Mouse (Mus musculus): ENCODE results near the gene 0610040J01Rik. TPM values are rescaled to one million over a fixed set of nuclear protein-coding genes. Genes with fewer than 3 reads are reported as not detected.
A peak's percentile ranks its signal among the peaks of the same experiment; 100 is the strongest.

The 0610040J01Rik gene
- polyA plus RNA-seq, 1 experiment from 2014 or later, result 2.5 TPM

DNA sequence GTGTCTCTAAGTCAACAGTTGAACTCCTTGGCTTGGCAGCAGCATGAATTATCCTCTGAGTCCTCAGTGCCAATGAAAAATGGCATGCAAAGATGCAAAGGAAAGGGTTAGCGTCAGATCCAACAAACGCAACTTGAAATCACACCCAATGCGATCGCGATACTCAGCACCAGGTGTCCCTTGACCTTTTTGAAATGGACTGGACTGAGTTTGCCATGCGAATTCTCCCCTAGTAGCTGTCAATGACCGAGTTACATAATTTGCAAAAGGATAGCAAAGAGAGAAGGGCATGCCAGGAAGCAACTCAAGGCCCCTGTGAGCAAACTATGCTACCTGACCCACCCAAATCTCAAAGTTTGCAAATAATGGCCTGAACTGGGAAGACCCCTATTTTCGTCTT is 34.9 kb downstream of the 0610040J01Rik start:
- Histone ChIP-seq H3K36me3 (replicated peaks; ENCODE audit: control insufficient read depth, insufficient read depth) (no peaks in the 10 kb centered on the region), H3K4me2 (replicated peaks) (no peak overlapping the region), H3K4me3 (replicated peaks; ENCODE audit: low read length) (no peak overlapping the region), H3K27me3 (ENCODE audit: control insufficient read depth, insufficient read depth, low read length) (no peaks in the 10 kb centered on the region), H3K4me1 (replicated peaks; ENCODE audit: control insufficient read depth, insufficient read depth, low read length) (no peaks in the 10 kb centered on the region), H3K9ac (no peak overlapping the region), H3K27ac (no peak overlapping the region), H3K9me3 (ENCODE audit: control insufficient read depth, low read length) (peaks cover 5% of the 10 kb centered on the region; the same call in 1 of the 2 replicates)
- 91% methylated on average over 8 of the region's 8 CpGs for WGBS
- no peak for ATAC-seq (ENCODE audit: low FRiP score)
- no peak for DNase-seq (ENCODE audit: low spot score)

DNA sequence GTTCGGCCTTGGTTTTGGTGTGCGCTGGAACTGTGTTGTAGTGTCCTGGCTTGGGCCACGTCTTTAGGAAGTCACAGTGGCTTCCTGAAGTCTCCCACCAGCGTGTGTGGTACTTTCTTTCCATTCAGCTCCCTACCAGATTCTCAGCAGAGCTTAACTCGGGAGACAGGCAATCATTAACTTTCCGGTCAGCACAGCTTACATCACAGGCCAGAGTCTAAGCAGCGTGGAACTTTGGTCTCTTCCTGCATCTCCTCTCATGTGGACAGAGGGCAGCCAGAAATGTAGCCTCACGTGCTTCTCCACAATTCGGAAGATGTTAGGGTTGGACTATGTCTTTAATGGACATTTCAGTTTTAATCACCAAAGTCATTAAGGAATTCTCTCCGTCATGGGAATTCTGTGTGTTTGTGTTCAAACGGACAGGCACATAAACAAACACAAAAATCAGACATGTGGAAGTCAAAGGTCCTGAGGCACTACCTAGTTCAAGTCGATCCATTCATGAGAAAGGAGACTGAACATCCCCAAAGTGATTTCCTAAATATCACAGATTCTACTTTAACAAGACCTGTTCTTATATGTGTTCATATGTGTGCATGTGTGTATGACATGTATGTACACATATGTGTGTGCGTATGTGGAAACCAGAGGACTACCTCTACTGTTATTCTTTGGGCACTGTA is 35.5 kb downstream of the 0610040J01Rik start:
- H3K4me2 ChIP-seq (replicated peaks), result no peak overlapping the region
- no peak overlapping the region for H3K9ac ChIP-seq
- ATAC-seq (ENCODE audit: low FRiP score) (no peak), DNase-seq (ENCODE audit: low spot score) (no peak)
- no peaks in the 10 kb centered on the region for H3K36me3 ChIP-seq (replicated peaks; ENCODE audit: control insufficient read depth, insufficient read depth)
- H3K4me3 ChIP-seq (replicated peaks; ENCODE audit: low read length), result no peak overlapping the region
- no peaks in the 10 kb centered on the region for H3K27me3 ChIP-seq (ENCODE audit: control insufficient read depth, insufficient read depth, low read length)
- peaks cover 5% of the 10 kb centered on the region; the same call in 1 of the 2 replicates for H3K9me3 ChIP-seq (ENCODE audit: control insufficient read depth, low read length)
- no peak overlapping the region for H3K27ac ChIP-seq
- 88% methylated on average over 13 of the region's 13 CpGs for WGBS
- no peaks in the 10 kb centered on the region for H3K4me1 ChIP-seq (replicated peaks; ENCODE audit: control insufficient read depth, insufficient read depth, low read length)

DNA sequence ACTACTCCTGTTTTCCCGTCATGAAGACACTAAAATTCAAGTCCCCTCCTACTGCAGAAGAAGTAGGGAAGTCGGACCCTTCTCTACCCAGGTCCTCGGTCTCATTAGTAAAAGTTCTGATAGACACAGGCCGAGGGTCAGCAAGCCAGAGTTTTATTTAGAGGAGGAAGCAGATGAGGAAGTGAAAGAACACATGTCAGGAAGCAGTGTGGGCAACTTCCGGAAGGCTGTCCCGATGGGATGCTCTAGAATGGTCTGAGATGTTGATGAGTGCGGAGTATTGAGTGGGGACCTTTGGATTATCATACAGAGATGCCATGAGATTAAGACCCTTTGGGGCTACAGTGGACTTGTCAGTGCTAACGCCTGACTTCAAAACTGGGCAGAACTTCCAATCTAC is 46.7 kb downstream of the 0610040J01Rik start:
- Histone ChIP-seq H3K36me3 (replicated peaks; ENCODE audit: control insufficient read depth, insufficient read depth) (no peaks in the 10 kb centered on the region), H3K9ac (no peak overlapping the region), H3K27me3 (ENCODE audit: control insufficient read depth, insufficient read depth, low read length) (no peaks in the 10 kb centered on the region), H3K4me3 (replicated peaks; ENCODE audit: low read length) (no peak overlapping the region), H3K4me2 (replicated peaks) (no peak overlapping the region), H3K9me3 (ENCODE audit: control insufficient read depth, low read length) (no peaks in the 10 kb centered on the region), H3K4me1 (replicated peaks; ENCODE audit: control insufficient read depth, insufficient read depth, low read length) (no peaks in the 10 kb centered on the region), H3K27ac (no peak overlapping the region)
- ATAC-seq (ENCODE audit: low FRiP score) (no peak), DNase-seq (ENCODE audit: low spot score) (no peak)
- 92% methylated on average over 8 of the region's 8 CpGs for WGBS

DNA sequence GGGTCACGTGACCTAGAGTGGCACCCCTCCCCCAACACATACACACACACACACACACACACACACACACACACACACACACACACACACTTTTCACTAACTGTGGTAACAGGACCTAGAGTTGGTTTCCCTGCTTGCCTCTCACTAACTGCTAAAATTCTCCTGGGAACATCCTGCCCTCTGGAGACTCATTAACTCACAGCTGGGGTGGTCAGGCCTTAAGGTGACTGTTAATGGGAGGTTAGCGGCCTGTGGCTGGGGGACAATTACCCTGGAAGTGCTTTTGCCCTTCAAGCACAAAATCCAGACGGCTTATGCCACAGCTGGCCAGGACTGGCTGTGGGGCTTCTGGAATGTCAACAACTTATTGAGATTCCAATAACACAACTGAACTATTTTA is 55.3 kb downstream of the 0610040J01Rik start:
- H3K27ac ChIP-seq, result no peak overlapping the region
- ATAC-seq (ENCODE audit: low FRiP score) (no peak), DNase-seq (ENCODE audit: low spot score) (no peak)
- H3K4me3 ChIP-seq (replicated peaks; ENCODE audit: low read length), result no peak overlapping the region
- WGBS, result 34% methylated on average over 3 of the region's 3 CpGs
- no peaks in the 10 kb centered on the region for H3K36me3 ChIP-seq (replicated peaks; ENCODE audit: control insufficient read depth, insufficient read depth)
- H3K9ac ChIP-seq, result no peak overlapping the region
- peaks cover 8% of the 10 kb centered on the region; the same call in 1 of the 2 replicates for H3K4me1 ChIP-seq (replicated peaks; ENCODE audit: control insufficient read depth, insufficient read depth, low read length)
- H3K4me2 ChIP-seq (replicated peaks), result no peak overlapping the region
- no peaks in the 10 kb centered on the region for H3K27me3 ChIP-seq (ENCODE audit: control insufficient read depth, insufficient read depth, low read length)
- H3K9me3 ChIP-seq (ENCODE audit: control insufficient read depth, low read length), result no peaks in the 10 kb centered on the region

DNA sequence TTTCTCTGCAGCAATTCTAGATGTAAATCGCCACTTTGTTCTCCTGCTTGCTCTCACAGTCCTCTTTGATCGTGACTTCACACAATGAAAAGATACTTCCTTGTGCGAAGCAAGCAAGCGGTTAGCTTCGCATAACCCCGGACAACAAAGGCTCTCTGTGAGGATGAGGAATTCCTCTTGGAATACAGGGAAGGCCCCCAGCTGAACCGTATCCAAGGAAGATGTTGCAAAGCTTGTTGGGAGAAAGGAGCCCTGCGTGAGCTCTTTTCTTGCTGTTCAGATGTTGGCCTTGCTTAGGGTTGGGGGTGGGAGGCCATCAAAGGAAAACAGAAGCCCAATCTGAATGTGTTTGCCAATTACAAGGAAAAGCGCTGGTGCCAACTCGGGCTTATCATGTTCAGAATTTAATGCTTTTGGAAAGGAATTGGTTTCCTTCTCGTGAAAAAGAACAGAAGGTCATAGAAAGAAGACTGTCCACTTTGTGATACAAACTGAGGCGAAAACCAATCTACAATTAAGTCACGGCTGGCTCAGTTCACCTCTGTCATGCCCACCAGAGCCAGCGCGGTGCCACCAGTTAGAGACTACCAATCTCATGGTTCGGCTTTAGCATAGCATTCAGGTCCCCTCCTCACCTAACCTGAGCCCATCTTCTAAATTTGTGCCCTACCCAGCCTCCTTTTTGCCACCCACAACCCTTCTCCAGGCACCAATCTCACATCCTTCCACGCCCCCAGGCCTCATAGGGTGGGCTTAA is 60.2 kb downstream of the 0610040J01Rik start:
- H3K4me1 ChIP-seq (replicated peaks; ENCODE audit: control insufficient read depth, insufficient read depth, low read length), result peaks cover 10% of the 10 kb centered on the region; the same call in 1 of the 2 replicates
- H3K9ac ChIP-seq, result no peak overlapping the region
- DNase-seq (ENCODE audit: low spot score) (peak; percentile 38), ATAC-seq (ENCODE audit: low FRiP score) (peak; percentile 73; the same call in 1 of the 2 replicates)
- H3K4me2 ChIP-seq (replicated peaks), result peak overlapping the region; percentile 22
- H3K36me3 ChIP-seq (replicated peaks; ENCODE audit: control insufficient read depth, insufficient read depth), result no peaks in the 10 kb centered on the region
- whole genome bisulfite sequencing, result 27% methylated on average over 17 of the region's 17 CpGs
- H3K4me3 ChIP-seq (replicated peaks; ENCODE audit: low read length), result no peak overlapping the region
- H3K27ac ChIP-seq, result 0 out of 2 replicates have a peak overlapping the region, but pooled peaks have one; percentile 29
- H3K9me3 ChIP-seq (ENCODE audit: control insufficient read depth, low read length), result no peaks in the 10 kb centered on the region
- no peaks in the 10 kb centered on the region for H3K27me3 ChIP-seq (ENCODE audit: control insufficient read depth, insufficient read depth, low read length)

- no peak overlapping the region for H3K4me2 ChIP-seq (replicated peaks)
- H3K27me3 ChIP-seq (ENCODE audit: control insufficient read depth, insufficient read depth, low read length), result no peaks in the 10 kb centered on the region
- H3K4me3 ChIP-seq (replicated peaks; ENCODE audit: low read length), result no peak overlapping the region
- H3K9ac ChIP-seq, result no peak overlapping the region
- 61% methylated on average over 16 of the region's 16 CpGs for WGBS
- peaks cover 10% of the 10 kb centered on the region; the same call in 1 of the 2 replicates for H3K4me1 ChIP-seq (replicated peaks; ENCODE audit: control insufficient read depth, insufficient read depth, low read length)
- no peaks in the 10 kb centered on the region for H3K36me3 ChIP-seq (replicated peaks; ENCODE audit: control insufficient read depth, insufficient read depth)
- H3K9me3 ChIP-seq (ENCODE audit: control insufficient read depth, low read length), result no peaks in the 10 kb centered on the region
- no peak for ATAC-seq (ENCODE audit: low FRiP score)
- no peak overlapping the region for H3K27ac ChIP-seq
- DNase-seq (ENCODE audit: low spot score), result no peak
Measured at GRCm38 (mm10) chr5:63874880-63875279, 62.7 kb downstream of the 0610040J01Rik start.

DNA sequence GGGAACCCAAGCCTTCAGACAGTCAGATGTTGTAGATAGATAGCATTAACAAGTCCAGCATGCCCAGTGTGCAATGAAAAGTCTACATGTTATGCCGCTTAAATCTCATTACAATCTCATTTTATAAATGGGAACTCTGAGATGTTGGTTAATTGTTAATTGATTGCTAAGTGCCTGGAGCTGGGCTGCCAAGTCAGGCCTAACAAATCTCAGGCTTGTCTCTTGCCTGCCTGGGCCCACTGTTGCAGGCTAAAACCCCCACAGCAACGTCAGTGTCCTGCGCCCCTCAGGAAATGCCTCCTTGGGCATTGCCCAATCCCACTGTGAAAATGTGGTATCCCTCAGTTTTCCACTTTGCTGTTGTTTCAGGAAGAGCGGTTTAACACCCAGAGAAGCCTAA is 63.9 kb downstream of the 0610040J01Rik start:
- Histone ChIP-seq H3K27ac (no peak overlapping the region), H3K4me1 (replicated peaks; ENCODE audit: control insufficient read depth, insufficient read depth, low read length) (peaks cover 10% of the 10 kb centered on the region; the same call in 1 of the 2 replicates), H3K4me3 (replicated peaks; ENCODE audit: low read length) (no peak overlapping the region), H3K36me3 (replicated peaks; ENCODE audit: control insufficient read depth, insufficient read depth) (no peaks in the 10 kb centered on the region), H3K9ac (no peak overlapping the region), H3K4me2 (replicated peaks) (no peak overlapping the region), H3K9me3 (ENCODE audit: control insufficient read depth, low read length) (no peaks in the 10 kb centered on the region), H3K27me3 (ENCODE audit: control insufficient read depth, insufficient read depth, low read length) (no peaks in the 10 kb centered on the region)
- no peak for ATAC-seq (ENCODE audit: low FRiP score)
- no peak for DNase-seq (ENCODE audit: low spot score)
- WGBS, result 76% methylated on average over 4 of the region's 4 CpGs

GRCm38 (mm10) chr5:63879026-63879425 is 66.9 kb downstream of the 0610040J01Rik start:
- no peak for DNase-seq (ENCODE audit: low spot score)
- Histone ChIP-seq H3K9me3 (ENCODE audit: control insufficient read depth, low read length) (no peaks in the 10 kb centered on the region), H3K27me3 (ENCODE audit: control insufficient read depth, insufficient read depth, low read length) (no peaks in the 10 kb centered on the region), H3K27ac (no peak overlapping the region), H3K4me2 (replicated peaks) (no peak overlapping the region), H3K36me3 (replicated peaks; ENCODE audit: control insufficient read depth, insufficient read depth) (no peaks in the 10 kb centered on the region), H3K4me3 (replicated peaks; ENCODE audit: low read length) (no peak overlapping the region), H3K4me1 (replicated peaks; ENCODE audit: control insufficient read depth, insufficient read depth, low read length) (no peaks in the 10 kb centered on the region), H3K9ac (no peak overlapping the region)
- WGBS, result 69% methylated on average over 10 of the region's 10 CpGs
- ATAC-seq (ENCODE audit: low FRiP score), result no peak

- ATAC-seq (ENCODE audit: low FRiP score) (no peak), DNase-seq (ENCODE audit: low spot score) (no peak)
- H3K4me2 ChIP-seq (replicated peaks), result no peak overlapping the region
- H3K36me3 ChIP-seq (replicated peaks; ENCODE audit: control insufficient read depth, insufficient read depth), result no peaks in the 10 kb centered on the region
- H3K4me3 ChIP-seq (replicated peaks; ENCODE audit: low read length), result no peak overlapping the region
- 95% methylated on average over 5 of the region's 5 CpGs for WGBS
- no peaks in the 10 kb centered on the region for H3K9me3 ChIP-seq (ENCODE audit: control insufficient read depth, low read length)
- no peaks in the 10 kb centered on the region for H3K27me3 ChIP-seq (ENCODE audit: control insufficient read depth, insufficient read depth, low read length)
- no peak overlapping the region for H3K9ac ChIP-seq
- H3K4me1 ChIP-seq (replicated peaks; ENCODE audit: control insufficient read depth, insufficient read depth, low read length), result no peaks in the 10 kb centered on the region
- H3K27ac ChIP-seq, result no peak overlapping the region
Measured at GRCm38 (mm10) chr5:63886292-63886691, 74.1 kb downstream of the 0610040J01Rik start.
